Mouse (Mus musculus) limb, embryonic 15.5 days (tissue): ENCODE measurements around the gene Shmt2. TPM values are rescaled to one million over a fixed set of nuclear protein-coding genes. Genes with fewer than 3 reads are reported as not detected.

ENCODE experiments used
- ATAC-seq: fragments of 200-750 bp; cut with Nextera tagmentation; 2 replicates; pipeline ENCODE4 v1.8.0; 2017; ENCODE audit warnings: low read depth, moderate TSS enrichment; ENCODE audit not compliant: insufficient number of reproducible peaks, low FRiP score, low TSS enrichment
- H3K27ac ChIP-seq: fragments of 300-500 bp; sonication (generic); 2 replicates; pipeline ENCODE4 v1.5.1; 2015; ENCODE audit warnings: moderate library complexity, mild to moderate bottlenecking, inconsistent platforms
- H3K27me3 ChIP-seq: fragments of 300-500 bp; sonication (generic); 2 replicates; pipeline ENCODE4 v1.6.1; 2015; ENCODE audit warnings: inconsistent platforms
- H3K36me3 ChIP-seq: fragments of 300-500 bp; sonication (generic); 2 replicates; pipeline ENCODE4 v1.6.1; 2015; ENCODE audit warnings: inconsistent platforms
- H3K4me1 ChIP-seq: fragments of 300-500 bp; sonication (generic); 2 replicates; pipeline ENCODE4 v1.6.1; 2015; ENCODE audit warnings: inconsistent platforms
- H3K4me2 ChIP-seq: fragments of 300-500 bp; sonication (generic); 2 replicates; pipeline ENCODE4 v1.6.1; 2015; ENCODE audit warnings: mild to moderate bottlenecking, inconsistent platforms
- H3K4me3 ChIP-seq: fragments of 300-500 bp; sonication (generic); 2 replicates; pipeline ENCODE4 v1.5.1; 2015; ENCODE audit warnings: mild to moderate bottlenecking, inconsistent platforms
- H3K9ac ChIP-seq: fragments of 300-500 bp; sonication (generic); 2 replicates; pipeline ENCODE4 v1.6.1; 2015; ENCODE audit warnings: inconsistent platforms
- H3K9me3 ChIP-seq: fragments of 300-500 bp; sonication (generic); 2 replicates; pipeline ENCODE4 v1.6.1; 2016; ENCODE audit warnings: inconsistent platforms
- WGBS: fragments of 180-500 bp; shearing (Covaris S2); methylation state at CpG from one replicate; pipeline ENCODE4 v1.1.7; 2015; 5-methylcytosine and 5-hydroxymethylcytosine counted together
- polyA plus RNA-seq: library from polyadenylated mRNA; unstranded; fragments of >200 nt; fragmentation: Nextera tagmentation; extraction: Ambion mirVana; gene quantifications from 2 replicates; pipeline ENCODE4 v1.2.1, GENCODE M21; 2015

Gene Shmt2
- polyA plus RNA-seq, 1 experiment from 2014 or later = 112 TPM

- Histone ChIP-seq H3K27ac (peak overlapping the region; percentile 84), H3K36me3 (peaks cover 36% of the 10 kb centered on the region), H3K9me3 (no peaks in the 10 kb centered on the region), H3K4me3 (peak overlapping the region; percentile 31), H3K9ac (no peak overlapping the region), H3K27me3 (peaks cover 39% of the 10 kb centered on the region), H3K4me1 (peaks cover 73% of the 10 kb centered on the region), H3K4me2 (peak overlapping the region; percentile 43)
- WGBS = 29% methylated on average over 8 of the region's 8 CpGs
- ATAC-seq = no peak
Observed at GRCm38 (mm10) chr10:127515983-127516459, 6.2 kb downstream of the Shmt2 start.

GRCm38 (mm10) chr10:127515271-127515982 is 6.8 kb downstream of the Shmt2 start:
- Histone ChIP-seq H3K9me3 (no peaks in the 10 kb centered on the region), H3K9ac (no peak overlapping the region), H3K4me3 (peak overlapping the region; percentile 31), H3K4me2 (peak overlapping the region; percentile 43), H3K4me1 (peaks cover 73% of the 10 kb centered on the region), H3K27me3 (peaks cover 45% of the 10 kb centered on the region), H3K36me3 (peaks cover 33% of the 10 kb centered on the region), H3K27ac (peak overlapping the region; percentile 27; the same call in 1 of the 2 replicates)
- ATAC-seq = no peak
- 32% methylated on average over 9 of the region's 9 CpGs for WGBS

GRCm38 (mm10) chr10:127514764-127515163 is 7.5 kb downstream of the Shmt2 start, which contains the start of gene Ndufa4l2:
Gene Ndufa4l2, plus strand, starts transcription at chr10:127514967.
- peak within 1 kb of the TSS; percentile 50 for H3K4me3 ChIP-seq
- peaks cover 26% of the 10 kb centered on the region for H3K36me3 ChIP-seq
- ATAC-seq = no peak
- H3K27me3 ChIP-seq = peaks cover 52% of the 10 kb centered on the region
- no peak within 1 kb of the TSS for H3K9ac ChIP-seq
- no peaks in the 10 kb centered on the region for H3K9me3 ChIP-seq
- peak within 1 kb of the TSS; percentile 48 for H3K27ac ChIP-seq
- peaks cover 77% of the 10 kb centered on the region for H3K4me1 ChIP-seq
- peak within 1 kb of the TSS; percentile 97 for H3K4me2 ChIP-seq
- 12% methylated on average over 6 of the region's 6 CpGs for WGBS

GRCm38 (mm10) chr10:127514111-127514698 is 8.0 kb downstream of the Shmt2 start:
- no peak overlapping the region for H3K9ac ChIP-seq
- H3K27me3 ChIP-seq = peaks cover 57% of the 10 kb centered on the region
- WGBS = 13% methylated on average over 13 of the region's 13 CpGs
- H3K36me3 ChIP-seq = peaks cover 22% of the 10 kb centered on the region
- peak overlapping the region; percentile 48 for H3K27ac ChIP-seq
- peak overlapping the region; percentile 97 for H3K4me2 ChIP-seq
- peaks cover 82% of the 10 kb centered on the region for H3K4me1 ChIP-seq
- peak overlapping the region; percentile 50 for H3K4me3 ChIP-seq
- no peaks in the 10 kb centered on the region for H3K9me3 ChIP-seq
- ATAC-seq = no peak

GRCm38 (mm10) chr10:127513501-127514091 is 8.6 kb downstream of the Shmt2 start:
- H3K4me1 ChIP-seq = peaks cover 88% of the 10 kb centered on the region
- H3K4me3 ChIP-seq = peak overlapping the region; percentile 50
- no peak overlapping the region for H3K9ac ChIP-seq
- 2% methylated on average over 16 of the region's 16 CpGs for WGBS
- ATAC-seq = 0 out of 2 replicates have a peak, but pooled peaks have one; percentile 25
- H3K9me3 ChIP-seq = no peaks in the 10 kb centered on the region
- peak overlapping the region; percentile 62 for H3K27ac ChIP-seq
- peaks cover 16% of the 10 kb centered on the region for H3K36me3 ChIP-seq
- H3K4me2 ChIP-seq = peak overlapping the region; percentile 97
- H3K27me3 ChIP-seq = peaks cover 62% of the 10 kb centered on the region

- H3K36me3 ChIP-seq = peaks cover 8% of the 10 kb centered on the region
- H3K9ac ChIP-seq = no peak overlapping the region
- peak; percentile 45 for ATAC-seq
- 1% methylated on average over 27 of the region's 27 CpGs for WGBS
- H3K4me2 ChIP-seq = peak overlapping the region; percentile 97
- H3K4me1 ChIP-seq = peaks cover 96% of the 10 kb centered on the region
- peak overlapping the region; percentile 50 for H3K4me3 ChIP-seq
- H3K27me3 ChIP-seq = peaks cover 70% of the 10 kb centered on the region
- peak overlapping the region; percentile 62 for H3K27ac ChIP-seq
- no peaks in the 10 kb centered on the region for H3K9me3 ChIP-seq
Observed at GRCm38 (mm10) chr10:127512813-127513212, 9.4 kb downstream of the Shmt2 start.

- no peak overlapping the region for H3K9ac ChIP-seq
- H3K36me3 ChIP-seq = 0 out of 2 replicates have a peak, but pooled peaks cover 3% of the 10 kb centered on the region
- H3K4me1 ChIP-seq = peaks cover 92% of the 10 kb centered on the region
- H3K4me3 ChIP-seq = peak overlapping the region; percentile 50
- peaks cover 75% of the 10 kb centered on the region for H3K27me3 ChIP-seq
- no peak for ATAC-seq
- H3K4me2 ChIP-seq = peak overlapping the region; percentile 97
- WGBS = 2% methylated on average over 7 of the region's 7 CpGs
- H3K9me3 ChIP-seq = no peaks in the 10 kb centered on the region
- no peak overlapping the region for H3K27ac ChIP-seq
Observed at GRCm38 (mm10) chr10:127512307-127512666, 10.0 kb downstream of the Shmt2 start.

GRCm38 (mm10) chr10:127511634-127512306 is 10.5 kb downstream of the Shmt2 start:
- Histone ChIP-seq H3K9ac (0 out of 2 replicates have a peak overlapping the region, but pooled peaks have one; percentile 26), H3K9me3 (no peaks in the 10 kb centered on the region), H3K27ac (no peak overlapping the region), H3K4me1 (peaks cover 88% of the 10 kb centered on the region), H3K36me3 (no peaks in the 10 kb centered on the region; the same call in 1 of the 2 replicates), H3K4me2 (peak overlapping the region; percentile 97), H3K4me3 (peak overlapping the region; percentile 50), H3K27me3 (peaks cover 80% of the 10 kb centered on the region)
- under 1% methylated on average over 30 of the region's 46 CpGs for WGBS
- ATAC-seq = no peak

- Histone ChIP-seq H3K9ac (no peak overlapping the region), H3K27me3 (peaks cover 80% of the 10 kb centered on the region), H3K4me2 (peak overlapping the region; percentile 97), H3K9me3 (no peaks in the 10 kb centered on the region), H3K27ac (no peak overlapping the region), H3K4me3 (peak overlapping the region; percentile 50), H3K4me1 (peaks cover 80% of the 10 kb centered on the region), H3K36me3 (peaks cover 3% of the 10 kb centered on the region; the same call in 1 of the 2 replicates)
- 13% methylated on average over 11 of the region's 11 CpGs for WGBS
- no peak for ATAC-seq
Observed at GRCm38 (mm10) chr10:127510895-127511617, 11.2 kb downstream of the Shmt2 start.

- no peaks in the 10 kb centered on the region for H3K9me3 ChIP-seq
- 17% methylated on average over 17 of the region's 17 CpGs for WGBS
- H3K27me3 ChIP-seq = peaks cover 71% of the 10 kb centered on the region
- peak overlapping the region; percentile 36; the same call in 1 of the 2 replicates for H3K4me3 ChIP-seq
- no peak overlapping the region for H3K9ac ChIP-seq
- peak overlapping the region; percentile 75 for H3K4me2 ChIP-seq
- no peak for ATAC-seq
- peaks cover 71% of the 10 kb centered on the region for H3K4me1 ChIP-seq
- H3K36me3 ChIP-seq = peaks cover 9% of the 10 kb centered on the region
- H3K27ac ChIP-seq = no peak overlapping the region
Observed at GRCm38 (mm10) chr10:127509837-127510701, 12.2 kb downstream of the Shmt2 start.
